8 mouse cellular contexts compared by ENCODE assay signal in genomic region chr13:47044617-47044947, GRCm38 (mm10). TPM values are rescaled to one million over a fixed set of nuclear protein-coding genes. Genes with fewer than 3 reads are reported as not detected.
DNase-seq lines count a peak whose midpoint lies in the region; ATAC-seq lines count a peak whose summit lies in the region.

TSS of gene Tpmt (minus strand) at chr13:47044737.

- 27% methylated on average over 10 of the region's 10 CpGs for WGBS in liver, embryonic 11.5 days

- H3K4me1 ChIP-seq in megakaryocyte, embryonic 14.5 days = peaks cover 15% of the 10 kb centered on the region
- H3K4me1 ChIP-seq in liver, embryonic 11.5 days (replicated peaks; ENCODE audit: control insufficient read depth, insufficient read depth, low read length) = peaks cover 7% of the 10 kb centered on the region

- peak; percentile 3 for DNase-seq in adrenal gland, adult 8-10 months
- no peak for DNase-seq in adrenal gland, adult 2 months
- peak; percentile 7 to 12 for DNase-seq in heart, postnatal 14 days
- DNase-seq in liver, embryonic 11.5 days (ENCODE audit: low spot score) = no peak
- DNase-seq in spleen, postnatal 4 days (ENCODE audit: low spot score in 2 of 2) = peak; percentile 20 to 67
- no peak for DNase-seq in ovary, postnatal 36 days (ENCODE audit: low spot score)

- H3K9me3 ChIP-seq in megakaryocyte, embryonic 14.5 days = no peaks in the 10 kb centered on the region
- no peaks in the 10 kb centered on the region for H3K9me3 ChIP-seq in liver, embryonic 11.5 days (ENCODE audit: control insufficient read depth, low read length)

- H3K36me3 ChIP-seq in megakaryocyte, embryonic 14.5 days (replicated peaks; ENCODE audit: low read length) = peaks cover 14% of the 10 kb centered on the region
- peaks cover 2% of the 10 kb centered on the region for H3K36me3 ChIP-seq in liver, embryonic 11.5 days (ENCODE audit: control insufficient read depth, insufficient read depth, low read length)

- peak within 1 kb of the TSS; percentile 96 for H3K4me3 ChIP-seq in megakaryocyte, embryonic 14.5 days (replicated peaks)
- H3K4me3 ChIP-seq in liver, embryonic 11.5 days (ENCODE audit: low read depth, low read length) = peak within 1 kb of the TSS; percentile 90

- ATAC-seq in megakaryocyte, adult 5-6 weeks (ENCODE audit: poor library complexity, severe bottlenecking) = no peak
- ATAC-seq in liver, embryonic 11.5 days (replicated peaks; ENCODE audit: low FRiP score) = no peak

- peaks cover 12% of the 10 kb centered on the region for H3K27me3 ChIP-seq in megakaryocyte, embryonic 14.5 days (replicated peaks)
- no peaks in the 10 kb centered on the region for H3K27me3 ChIP-seq in liver, embryonic 11.5 days (replicated peaks; ENCODE audit: control insufficient read depth, insufficient read depth, low read length)

- peak within 1 kb of the TSS; percentile 100 for H3K4me2 ChIP-seq in liver, embryonic 11.5 days

- peak within 1 kb of the TSS; percentile 76 for H3K9ac ChIP-seq in liver, embryonic 11.5 days (ENCODE audit: low read depth, low read length)

- no peak within 1 kb of the TSS; the same call in 1 of the 2 replicates for H3K27ac ChIP-seq in liver, embryonic 11.5 days (ENCODE audit: low read depth, low read length)

- intact Hi-C loops in heart, postnatal 14 days (cut with DNase I) = no loop called here

RNA-seq across cellular contexts. Expression of gene Tpmt, which starts in this region (rescaled TPM):
- total RNA-seq in adrenal gland, adult 8-10 months (2022) = 10 to 100 TPM in 1 of 4 experiments, 1 to 10 TPM in 3; 4.1 to 10.7 (median 7.1) TPM
- total RNA-seq in adrenal gland, adult 2 months (2021) = 1 to 10 TPM; 5.2 to 8.6 TPM
- 1.2 and 1.4 TPM in 2 replicates for polyA plus RNA-seq in adrenal gland, adult 2 months (2012; rRNA removed)
- polyA plus RNA-seq in megakaryocyte, embryonic 14.5 days (2012; ENCODE audit: insufficient read depth, low replicate concordance) = not detected in 2 replicates
- 7.0 and 9.8 TPM in 2 replicates for total RNA-seq in megakaryocyte, adult 5-6 weeks (2015)
- 8.6 TPM in 2 replicates for total RNA-seq in megakaryocyte, adult 5-6 weeks (2017)
- 1 to 10 TPM; 6.1 to 6.7 TPM for total RNA-seq in heart, postnatal 14 days (2021)
- 14.2 and 15.9 TPM in 2 replicates for polyA plus RNA-seq in liver, embryonic 11.5 days (2014; fragmentation: Nextera tagmentation; extraction: Ambion mirVana)

Comparison
In these comparisons a context has a peak if more than half of its experiments do, and no peak if none do; other contexts are left out.
1. DNase-seq: peak in adrenal gland, adult 8-10 months (single experiment), heart, postnatal 14 days (2 of 2) and spleen, postnatal 4 days (2 of 2); none in adrenal gland, adult 2 months (single experiment), liver, embryonic 11.5 days (single experiment) and ovary, postnatal 36 days (single experiment).